ENCODE assay signal across 20 mouse cellular contexts in the genomic region with DNA sequence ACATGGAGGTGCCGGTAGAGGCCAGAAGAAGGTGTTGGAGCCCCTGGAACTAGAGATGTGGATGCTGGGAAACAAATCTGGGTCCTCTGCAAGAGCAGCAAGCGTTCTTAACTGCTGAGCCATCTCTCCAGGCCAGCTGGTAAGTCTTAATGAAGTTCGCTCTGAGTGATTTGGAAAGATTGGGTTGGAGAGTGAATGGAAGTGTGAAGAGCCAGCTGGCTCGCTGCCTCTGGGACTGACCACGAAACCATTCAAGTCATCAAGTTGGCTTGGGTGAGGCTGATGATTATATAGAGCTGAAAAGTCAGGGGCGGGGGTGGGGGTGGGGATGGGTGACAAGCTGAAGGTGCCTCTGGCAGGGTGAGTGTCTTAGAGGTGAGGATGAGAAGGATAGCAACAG.
DNase-seq lines count a peak whose midpoint lies in the region; ATAC-seq and TF ChIP-seq lines count a peak whose summit lies in the region.
"Had no signal": no experiment of that assay in that cellular context is flagged by ENCODE, and none has a peak within 500 bp of the region (broad histone marks: within the 10 kb centered on the region; RNA-seq: fewer than 3 reads in every experiment).

No protein-coding gene starts in this region.

- TF ChIP-seq POLR2A in lung, adult 2 months (IDR thresholded peaks at IDR 0.05; ENCODE audit: borderline replicate concordance, extremely low read depth, low read depth, low read length): no peak

- H3K4me2 ChIP-seq in heart, embryonic 11.5 days: no peak overlapping the region
- no peak overlapping the region for H3K4me2 ChIP-seq in lung, embryonic 16.5 days (ENCODE audit: low read depth, low read length)
- H3K4me2 ChIP-seq: heart, embryonic 15.5 days; hindbrain, embryonic 15.5 days; neural tube, embryonic 12.5 days had no signal

- ATAC-seq in heart, embryonic 11.5 days (replicated peaks; ENCODE audit: insufficient number of reproducible peaks, low FRiP score, low TSS enrichment): no peak
- ATAC-seq in lung, embryonic 16.5 days (ENCODE audit: low read depth): peak; percentile 71; the same call in 1 of the 2 replicates
- ATAC-seq: liver, postnatal 0 days had no signal

- TF ChIP-seq CTCF in lung, adult 2 months (IDR thresholded peaks at IDR 0.05; ENCODE audit: insufficient read depth, low read length): no peak

- peak; percentile 85 for DNase-seq in heart, adult 11 months
- no peak for DNase-seq in lung, adult 2 months
- DNase-seq in fibroblast of lung, adult 2 months (ENCODE audit: low read depth): peak; percentile 88
- DNase-seq in skeletal muscle tissue, adult 2 months (ENCODE audit: low read depth, low spot score): peak; percentile 69
- DNase-seq in thymus, postnatal 14 days: no peak
- no peak for DNase-seq in ovary, postnatal 36 days (ENCODE audit: low spot score)
- DNase-seq: adrenal gland, adult 8-10 months; cerebellum, adult 11 months; cerebellum, postnatal 36 days; kidney, adult 18-20 months; kidney, postnatal 14 days; liver; liver, postnatal 0 days; right cerebral cortex, postnatal 14 days; thymus, postnatal 25 days had no signal

- H3K9me3 ChIP-seq in heart, embryonic 11.5 days (replicated peaks; ENCODE audit: control insufficient read depth, low read length): no peaks in the 10 kb centered on the region
- H3K9me3 ChIP-seq in lung, embryonic 16.5 days (ENCODE audit: control insufficient read depth, low read length): no peaks in the 10 kb centered on the region
- H3K9me3 ChIP-seq: heart, embryonic 15.5 days; hindbrain, embryonic 15.5 days; neural tube, embryonic 12.5 days had no signal

- 78% methylated on average over 6 of the region's 6 CpGs for WGBS in heart, embryonic 11.5 days (ENCODE audit: insufficient replicate concordance)
- WGBS in lung, embryonic 16.5 days: 65% methylated on average over 6 of the region's 6 CpGs
- 57% methylated on average over 6 of the region's 6 CpGs for WGBS in lung, adult 2 months

- H3K9ac ChIP-seq in heart, embryonic 11.5 days (ENCODE audit: low read depth, low read length): no peak overlapping the region
- no peak overlapping the region for H3K9ac ChIP-seq in lung, embryonic 16.5 days (ENCODE audit: low read length)
- H3K9ac ChIP-seq: heart, embryonic 15.5 days; hindbrain, embryonic 15.5 days; liver, postnatal 0 days; neural tube, embryonic 12.5 days had no signal

- H3K36me3 ChIP-seq in heart, embryonic 11.5 days (ENCODE audit: control insufficient read depth, insufficient read depth, low read length): no peaks in the 10 kb centered on the region
- H3K36me3 ChIP-seq in lung, embryonic 16.5 days (ENCODE audit: control insufficient read depth, insufficient read depth, low read length): no peaks in the 10 kb centered on the region
- H3K36me3 ChIP-seq: heart, embryonic 15.5 days; hindbrain, embryonic 15.5 days; neural tube, embryonic 12.5 days had no signal

- H3K4me3 ChIP-seq in heart, embryonic 11.5 days (ENCODE audit: low read depth, low read length): no peak overlapping the region
- no peak overlapping the region for H3K4me3 ChIP-seq in lung, embryonic 16.5 days (ENCODE audit: low read length)
- no peak overlapping the region for H3K4me3 ChIP-seq in lung, adult 2 months (replicated peaks; ENCODE audit: extremely low read depth, low read depth, low read length)
- H3K4me3 ChIP-seq: heart, embryonic 15.5 days; hindbrain, embryonic 15.5 days; neural tube, embryonic 12.5 days had no signal

- no peaks in the 10 kb centered on the region for H3K4me1 ChIP-seq in heart, embryonic 11.5 days (ENCODE audit: control insufficient read depth, insufficient read depth, low read length)
- H3K4me1 ChIP-seq in lung, embryonic 16.5 days (replicated peaks; ENCODE audit: control insufficient read depth, insufficient read depth, low read length): no peaks in the 10 kb centered on the region
- no peaks in the 10 kb centered on the region for H3K4me1 ChIP-seq in lung, adult 2 months (ENCODE audit: control insufficient read depth, insufficient read depth, low read length)
- H3K4me1 ChIP-seq: heart, embryonic 15.5 days; hindbrain, embryonic 15.5 days; neural tube, embryonic 12.5 days had no signal

- no peak overlapping the region for H3K27ac ChIP-seq in heart, embryonic 11.5 days (ENCODE audit: low read depth, low read length)
- H3K27ac ChIP-seq in lung, embryonic 16.5 days (ENCODE audit: low read length): no peak overlapping the region
- H3K27ac ChIP-seq: heart, embryonic 15.5 days; hindbrain, embryonic 15.5 days; neural tube, embryonic 12.5 days had no signal

- no peaks in the 10 kb centered on the region for H3K27me3 ChIP-seq in heart, embryonic 11.5 days (ENCODE audit: control insufficient read depth, insufficient read depth, low read length)
- no peaks in the 10 kb centered on the region for H3K27me3 ChIP-seq in lung, embryonic 16.5 days (ENCODE audit: control insufficient read depth, insufficient read depth, low read depth, low read length)
- H3K27me3 ChIP-seq: heart, embryonic 15.5 days; hindbrain, embryonic 15.5 days; neural tube, embryonic 12.5 days had no signal

Comparison
In these comparisons a context has a peak if more than half of its experiments do, and no peak if none do; other contexts are left out.
1. DNase-seq: peak in heart, adult 11 months (single experiment), fibroblast of lung, adult 2 months (single experiment) and skeletal muscle tissue, adult 2 months (single experiment); none in lung, adult 2 months (single experiment), thymus, postnatal 14 days (single experiment) and ovary, postnatal 36 days (single experiment).